Mouse (Mus musculus) right cerebral cortex, adult 2 months (tissue): ENCODE results near the gene Spint5.
"Not testable (repeated sequence)": the region's sequence is repeated elsewhere in the genome, so short reads cannot be mapped to it uniquely, and the experiment has no call there.

Source experiments
- DNase-seq, 2 experiments: peaks; one replicate each; pipeline ENCODE4 v3.0.0; 2021 to 2022; ENCODE audit warnings: low spot score in 2 of 2

The Spint5 gene

GRCm38 (mm10) chr2:164715005-164715404 is at the start of gene Spint5:
Gene Spint5, plus strand, starts transcription at chr2:164715305.
- no peak for DNase-seq

GRCm38 (mm10) chr2:164670261-164670660 is 44.8 kb upstream of the Spint5 start:
- no peak for DNase-seq

DNA sequence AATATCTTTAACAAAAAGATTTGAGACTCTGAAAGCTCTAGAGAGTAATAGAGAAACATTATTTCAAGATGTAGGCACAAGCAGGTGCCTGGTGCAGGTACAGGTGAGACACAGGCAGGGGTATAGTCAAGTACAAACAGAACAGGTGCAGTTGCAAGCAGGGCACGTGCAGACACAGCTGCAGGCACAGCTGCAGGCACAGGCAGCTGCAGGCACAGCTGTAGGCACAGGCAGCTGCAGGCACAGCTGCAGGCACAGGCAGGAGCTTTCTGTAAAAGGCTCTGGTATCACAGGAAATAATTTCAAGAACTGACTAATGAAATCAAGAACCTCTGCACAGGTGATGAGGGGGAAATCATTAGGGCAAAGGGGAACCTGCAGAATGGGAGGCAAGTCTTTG is 44.2 kb upstream of the Spint5 start:
- no peak for DNase-seq

DNA sequence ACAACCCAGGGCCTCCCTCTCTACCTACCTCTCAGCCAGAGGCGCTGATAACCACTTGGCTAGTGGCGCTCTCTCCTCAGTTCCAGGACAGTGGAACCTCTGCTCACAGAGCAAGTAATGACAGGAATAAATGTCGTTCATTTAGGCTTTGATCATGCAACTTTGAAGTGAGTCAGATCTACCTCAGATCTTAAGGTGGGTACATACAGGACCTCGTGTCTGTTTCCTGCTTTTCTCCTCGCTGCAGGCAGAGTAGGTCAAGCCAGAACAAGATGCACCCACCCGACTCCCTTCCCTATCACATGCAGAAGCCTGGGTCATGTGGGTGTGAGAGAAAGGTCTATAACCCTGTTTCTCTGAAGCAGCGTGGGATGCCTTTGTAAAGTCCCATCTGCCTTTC is 41.1 kb upstream of the Spint5 start, which contains the start of gene Wfdc11:
TSS of gene Wfdc11 (minus strand) at position 101 of the 400 bp plus-strand sequence.
- DNase-seq, result peak; percentile 5 to 10

DNA sequence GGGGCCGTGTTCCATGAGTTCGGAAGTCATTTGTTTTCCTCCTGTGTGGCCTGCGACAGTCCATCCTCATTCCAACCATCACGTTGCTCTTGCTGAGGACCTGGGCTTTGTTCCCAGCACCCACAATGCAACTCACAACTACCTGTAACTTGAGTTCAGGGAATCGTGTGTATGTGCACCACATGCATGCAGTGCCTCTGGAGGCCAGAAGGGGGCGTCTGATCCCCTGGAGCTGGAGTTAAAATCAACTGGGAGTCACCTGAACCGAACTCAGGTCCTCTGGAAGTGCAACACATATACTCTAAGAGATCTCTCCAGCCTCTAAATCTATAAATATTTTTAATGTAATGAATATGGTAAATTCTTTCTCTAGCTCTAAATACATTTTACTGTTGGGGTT is 39.0 kb upstream of the Spint5 start:
- DNase-seq, result no peak

DNA sequence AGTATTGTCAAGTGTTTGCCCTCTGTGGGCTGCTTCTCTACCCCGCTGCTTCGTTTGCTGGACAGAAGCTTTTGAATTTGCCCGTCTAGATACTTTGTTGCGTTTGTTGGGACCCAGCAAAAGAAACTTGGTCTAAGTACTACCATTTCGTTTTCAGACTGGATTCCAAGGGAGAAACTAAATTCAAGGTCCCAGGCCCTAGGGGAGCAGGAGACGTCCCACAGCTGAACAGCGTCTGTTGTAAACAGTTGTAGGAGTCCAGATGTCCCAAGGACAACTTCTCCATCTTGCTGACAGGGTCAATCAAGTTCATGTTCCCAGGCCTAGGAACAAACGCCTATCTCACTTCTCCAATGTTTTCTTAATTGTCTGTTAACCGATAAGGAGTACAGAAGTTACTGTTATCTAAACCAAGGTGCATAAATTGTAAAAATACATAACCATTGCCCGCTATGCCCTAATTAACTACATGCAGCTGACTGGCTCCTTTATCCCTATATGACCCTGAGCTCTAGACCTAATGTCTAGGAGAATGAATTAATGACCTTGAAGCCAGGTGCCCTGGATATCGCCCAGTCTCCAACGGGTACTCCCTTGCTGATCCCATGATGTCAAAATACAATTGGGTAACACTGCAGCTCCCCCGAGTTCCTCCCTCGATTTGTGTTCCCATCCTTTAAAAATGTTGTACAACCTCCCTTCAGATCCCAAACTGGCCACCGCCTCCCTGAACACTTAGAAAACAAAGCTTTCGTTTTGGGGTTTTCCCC is 38.0 kb upstream of the Spint5 start:
- no peak for DNase-seq

DNA sequence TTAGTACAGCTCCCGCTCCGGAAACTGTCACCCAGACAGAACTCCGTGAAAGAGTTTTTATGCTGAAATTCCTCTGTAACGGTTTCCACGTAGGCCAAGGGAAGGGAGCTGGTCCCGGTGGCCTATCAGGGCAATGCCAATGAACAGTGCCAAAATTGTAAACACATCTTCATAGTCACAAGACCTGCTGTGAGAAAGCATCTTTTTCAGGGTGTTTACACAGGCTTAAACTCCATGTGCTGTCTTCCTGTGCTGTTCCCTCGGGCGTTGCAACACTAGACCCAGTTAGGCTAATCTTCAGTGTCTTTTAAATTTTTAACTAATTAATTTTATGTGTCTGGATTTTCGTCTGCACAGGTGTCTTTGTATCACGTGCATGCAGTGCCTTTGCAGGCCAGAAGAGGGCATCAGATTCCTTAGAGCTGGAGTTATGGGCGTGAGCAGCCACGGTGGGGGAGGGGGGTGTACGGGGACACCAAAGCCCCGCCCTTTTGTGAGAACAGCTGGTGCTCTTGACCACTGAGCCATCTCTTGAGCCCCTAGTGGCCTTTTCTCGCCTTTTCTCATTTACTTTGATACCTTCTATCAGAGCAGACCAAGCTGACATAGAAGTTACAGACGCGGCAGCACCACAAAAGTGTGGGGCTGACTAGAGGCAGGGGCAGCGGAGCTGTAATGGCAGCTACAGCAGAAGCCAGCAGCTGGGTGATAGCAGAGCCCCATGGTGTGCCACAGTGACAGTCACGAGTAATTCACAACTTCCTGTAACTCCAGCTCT is 36.1 kb upstream of the Spint5 start:
- peak; percentile 65 to 73 for DNase-seq

DNA sequence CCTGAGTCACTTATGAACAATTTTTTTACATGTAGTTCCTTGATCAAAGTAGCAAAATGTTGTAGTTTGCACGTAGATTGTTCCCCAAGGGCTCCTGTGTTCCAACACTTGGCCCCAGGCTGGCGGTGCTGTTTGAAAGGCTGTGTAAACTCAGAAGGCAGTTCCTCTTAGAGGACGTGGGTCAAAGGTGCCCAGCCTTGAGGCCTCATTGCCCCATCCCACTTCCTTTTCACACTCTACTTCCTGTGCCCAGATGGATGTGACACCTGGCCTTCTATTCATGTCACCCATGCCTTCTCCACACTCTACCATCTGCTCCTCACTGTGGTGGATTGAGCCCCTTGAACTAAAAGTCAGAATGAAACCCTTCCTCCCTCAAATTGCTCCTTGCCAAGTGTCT is 35.2 kb upstream of the Spint5 start:
- no peak for DNase-seq

DNA sequence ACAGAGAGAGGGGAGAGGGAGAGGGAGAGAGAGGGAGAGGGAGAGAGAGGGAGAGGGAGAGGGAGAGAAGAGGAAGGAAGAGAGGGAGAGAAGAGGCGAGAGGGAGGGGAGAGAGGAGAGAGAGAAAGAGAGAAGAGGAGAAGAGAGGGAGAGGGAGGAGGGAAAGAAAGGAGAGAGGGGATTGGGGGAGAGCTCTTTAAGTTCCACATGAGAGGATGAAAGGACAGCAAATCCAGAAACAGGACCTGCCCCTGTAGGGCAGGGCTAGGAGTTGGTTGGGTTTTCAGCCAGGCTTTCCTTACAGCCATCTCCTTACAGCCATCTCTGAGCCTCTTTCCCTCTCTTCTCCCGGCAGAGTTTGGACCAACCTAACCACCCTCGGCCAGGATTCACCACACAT is 30.3 kb upstream of the Spint5 start, which contains the start of gene Wfdc13:
TSS of gene Wfdc13 (plus strand) at position 301 of the 400 bp plus-strand sequence.
- DNase-seq, result no peak

DNA sequence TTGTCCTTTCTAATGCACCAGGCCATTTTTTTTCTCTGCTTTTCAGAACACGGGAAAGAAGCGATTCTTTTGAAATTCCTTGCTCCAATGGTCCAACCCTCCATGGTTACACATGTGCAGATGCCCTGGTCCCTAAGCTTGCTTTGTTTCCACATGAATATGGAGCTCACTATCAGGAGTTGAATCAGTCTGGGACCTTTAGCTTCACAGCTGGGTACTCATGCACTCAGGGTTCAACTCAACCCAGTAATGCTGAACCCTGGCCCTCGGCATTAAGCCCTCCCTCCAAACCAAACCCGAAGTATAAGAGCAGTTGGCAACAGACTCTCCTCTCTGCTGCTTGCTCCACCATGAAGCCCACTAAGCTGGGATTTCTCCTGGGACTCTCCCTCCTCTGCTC is 16.9 kb upstream of the Spint5 start, which contains the start of gene Spint4:
TSS of gene Spint4 (plus strand) at position 301 of the 400 bp plus-strand sequence.
- no peak for DNase-seq

- no peak for DNase-seq
Measured at GRCm38 (mm10) chr2:164700959-164701358, 14.1 kb upstream of the Spint5 start.

GRCm38 (mm10) chr2:164701761-164702160 is 13.3 kb upstream of the Spint5 start:
- DNase-seq, result no peak

DNA sequence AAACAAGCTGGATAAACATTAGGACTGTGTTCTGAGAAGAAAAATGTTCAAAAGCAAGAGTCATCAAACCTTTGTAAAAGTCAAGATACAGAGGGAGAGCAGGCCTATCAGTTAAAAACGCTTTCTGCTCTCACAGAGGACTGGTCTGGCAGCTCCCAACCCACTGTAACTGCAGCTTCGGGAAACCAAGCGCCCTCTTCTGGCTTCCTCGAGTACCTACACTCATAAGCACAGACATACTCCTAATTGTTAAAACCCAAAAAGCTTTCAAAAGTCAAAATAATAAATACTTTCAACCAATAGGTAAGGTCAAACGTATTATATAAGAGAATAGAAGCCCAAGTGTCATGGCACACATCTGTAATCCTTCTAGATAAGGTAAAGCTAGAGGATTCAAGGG is 10.9 kb upstream of the Spint5 start:
- DNase-seq, result no peak

GRCm38 (mm10) chr2:164705328-164705727 is 9.8 kb upstream of the Spint5 start:
- DNase-seq, result no peak

GRCm38 (mm10) chr2:164705991-164706390 is 9.1 kb upstream of the Spint5 start:
- no peak for DNase-seq

DNA sequence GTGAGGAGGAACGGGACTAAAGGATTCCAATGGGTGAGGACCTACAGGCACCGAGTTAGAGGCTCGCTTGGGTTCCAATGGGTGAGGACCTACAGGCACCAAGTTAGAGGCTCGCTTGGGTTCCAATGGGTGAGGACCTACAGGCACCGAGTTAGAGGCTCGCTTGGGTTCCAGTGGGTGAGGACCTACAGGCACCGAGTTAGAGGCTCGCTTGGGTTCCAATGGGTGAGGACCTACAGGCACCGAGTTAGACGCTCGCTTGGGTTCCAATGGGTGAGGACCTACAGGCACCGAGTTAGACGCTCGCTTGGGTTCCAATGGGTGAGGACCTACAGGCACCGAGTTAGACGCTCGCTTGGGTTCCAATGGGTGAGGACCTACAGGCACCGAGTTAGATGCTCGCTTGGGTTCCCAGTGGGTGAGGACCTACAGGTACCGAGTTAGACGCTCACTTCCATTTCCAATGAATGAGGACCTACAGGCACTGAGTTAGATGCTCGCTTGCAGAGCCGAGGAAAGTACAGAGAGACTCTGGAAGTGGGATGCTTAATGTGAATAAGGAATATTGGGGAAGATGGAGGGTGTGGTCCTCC is 1.2 kb downstream of the Spint5 start:
- not testable (repeated sequence) for DNase-seq

- no peak for DNase-seq
Measured at GRCm38 (mm10) chr2:164723276-164723675, 8.2 kb downstream of the Spint5 start.

DNA sequence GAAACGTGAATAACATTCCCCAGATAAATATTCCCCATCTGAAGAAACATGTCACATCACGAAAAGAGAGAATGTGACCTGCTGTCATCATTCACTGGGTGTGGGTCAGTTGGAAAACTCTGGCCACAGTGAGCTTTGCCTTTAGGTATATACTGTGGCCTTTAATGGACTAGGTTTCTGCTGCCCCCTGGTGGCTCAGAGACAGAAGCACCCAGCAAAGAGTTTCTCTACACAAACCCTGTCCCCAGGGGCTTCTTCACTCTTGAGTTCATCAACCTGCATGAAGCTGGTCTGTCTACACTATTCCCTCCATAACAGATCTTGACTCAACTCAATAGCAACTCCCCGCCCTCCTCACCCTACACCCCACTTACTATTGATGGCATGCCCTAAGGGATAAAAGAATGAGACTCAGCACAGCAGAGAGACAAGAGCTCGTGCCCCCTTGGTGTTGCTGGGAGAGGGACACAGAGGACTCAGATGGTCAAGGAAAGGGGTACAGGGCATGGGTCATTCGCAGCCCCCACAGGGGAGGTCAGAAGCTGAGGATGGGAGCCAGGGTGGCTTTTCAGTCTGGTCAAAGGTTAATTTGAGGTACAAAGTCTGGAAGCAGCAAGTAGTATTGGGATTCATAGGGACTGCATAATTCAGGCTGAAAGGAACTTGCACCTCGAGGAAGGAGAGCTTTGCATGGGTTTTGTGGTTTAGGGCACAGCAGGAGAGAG is 11.0 kb downstream of the Spint5 start:
- DNase-seq, result peak; percentile 73 to 79

GRCm38 (mm10) chr2:164731719-164732118 is 16.6 kb downstream of the Spint5 start:
- no peak for DNase-seq

GRCm38 (mm10) chr2:164733259-164733658 is 18.2 kb downstream of the Spint5 start:
- no peak for DNase-seq

- DNase-seq, result no peak
Measured at GRCm38 (mm10) chr2:164734839-164735238, 19.7 kb downstream of the Spint5 start.

- no peak for DNase-seq
Measured at GRCm38 (mm10) chr2:164735446-164735845, 20.3 kb downstream of the Spint5 start.
